Mouse (Mus musculus) adrenal gland, adult 2 months (tissue): ENCODE results near the gene Gm266. TPM values are rescaled to one million over a fixed set of nuclear protein-coding genes. Genes with fewer than 3 reads are reported as not detected.

Experiments used
- DNase-seq: peaks from one replicate; pipeline ENCODE4 v3.0.0; 2021
- polyA plus RNA-seq: library from polyadenylated mRNA; depleted of rRNA; stranded (reverse); fragments of >200 nt; gene quantifications from 2 replicates; pipeline ENCODE4 v1.2.3, GENCODE M21; 2012
- total RNA-seq, 2 experiments: library from RNA; stranded (reverse); gene quantifications; 2 replicates each; pipeline ENCODE4 v1.2.3; 2021

Gene Gm266
- total and polyA plus RNA-seq, 3 experiments: 0.10 to 0.23 TPM; not detected in 1

GRCm38 (mm10) chr12:111454543-111455280, 30.9 kb downstream of the Gm266 start:
- no peak for DNase-seq

DNA sequence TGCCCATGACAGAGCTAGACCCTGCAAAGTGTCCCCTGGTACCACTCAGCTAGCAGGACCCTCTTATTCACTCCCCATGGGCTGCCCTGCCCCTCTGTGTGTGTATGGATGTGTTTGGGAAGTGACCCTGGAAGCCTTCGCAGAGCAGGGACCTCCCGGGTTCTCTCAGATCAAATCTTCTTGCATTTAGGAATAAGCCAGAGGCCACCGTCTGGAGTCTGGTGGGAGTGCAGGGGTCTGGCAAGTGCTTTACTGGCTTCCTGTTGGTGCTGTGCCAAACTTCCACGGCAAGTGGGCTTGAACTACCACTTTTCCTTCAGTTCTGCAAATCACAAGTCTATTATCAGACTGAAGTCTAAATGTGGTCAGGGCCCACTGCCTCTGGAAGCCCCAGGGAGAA, 31.6 kb downstream of the Gm266 start:
- no peak for DNase-seq

DNA sequence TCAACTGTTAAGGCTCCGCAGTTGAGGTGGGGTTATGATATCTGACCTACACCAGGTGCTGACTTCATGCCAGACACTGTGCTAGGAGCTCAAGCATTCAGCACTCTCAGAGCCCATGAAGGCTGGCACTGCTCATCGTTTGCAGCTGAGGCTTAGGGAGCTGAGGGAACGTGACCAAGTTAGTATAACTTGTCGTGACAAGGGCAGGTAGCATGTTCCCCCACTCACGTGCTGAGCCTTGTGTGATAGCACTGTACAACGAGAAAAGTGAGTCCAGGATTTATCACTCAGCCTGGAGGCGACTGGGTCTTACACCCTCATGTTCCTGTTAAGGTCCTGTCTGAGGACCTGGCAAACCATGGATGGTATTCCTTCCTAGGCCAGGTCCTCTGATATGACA, 34.1 kb downstream of the Gm266 start:
- no peak for DNase-seq

DNA sequence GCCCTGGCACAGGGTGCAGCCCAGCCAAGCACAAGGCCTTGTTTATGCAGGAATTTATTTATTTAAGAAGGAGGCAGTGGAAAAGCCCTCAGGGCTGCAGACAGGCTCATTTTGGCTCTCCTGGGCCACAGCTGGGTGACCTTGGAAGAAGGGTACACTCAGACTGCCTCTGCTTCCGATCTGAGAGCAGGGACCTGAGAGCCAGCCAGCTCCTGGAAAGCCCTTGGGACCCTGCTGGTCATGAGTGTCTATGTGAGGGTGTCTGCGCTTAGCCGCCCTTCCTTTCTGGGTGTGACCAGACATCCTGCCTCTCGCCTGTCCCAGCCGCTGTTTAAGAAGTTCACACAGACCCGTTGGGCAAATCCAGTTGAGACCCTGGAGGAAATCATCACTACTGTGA, 35.3 kb downstream of the Gm266 start:
- peak; percentile 77 for DNase-seq

- DNase-seq: peak; percentile 77
Observed at GRCm38 (mm10) chr12:111448931-111449705, 36.5 kb downstream of the Gm266 start.

GRCm38 (mm10) chr12:111447898-111448760, 37.5 kb downstream of the Gm266 start:
- DNase-seq: no peak

- no peak for DNase-seq
Observed at GRCm38 (mm10) chr12:111447350-111447749, 38.3 kb downstream of the Gm266 start.

DNA sequence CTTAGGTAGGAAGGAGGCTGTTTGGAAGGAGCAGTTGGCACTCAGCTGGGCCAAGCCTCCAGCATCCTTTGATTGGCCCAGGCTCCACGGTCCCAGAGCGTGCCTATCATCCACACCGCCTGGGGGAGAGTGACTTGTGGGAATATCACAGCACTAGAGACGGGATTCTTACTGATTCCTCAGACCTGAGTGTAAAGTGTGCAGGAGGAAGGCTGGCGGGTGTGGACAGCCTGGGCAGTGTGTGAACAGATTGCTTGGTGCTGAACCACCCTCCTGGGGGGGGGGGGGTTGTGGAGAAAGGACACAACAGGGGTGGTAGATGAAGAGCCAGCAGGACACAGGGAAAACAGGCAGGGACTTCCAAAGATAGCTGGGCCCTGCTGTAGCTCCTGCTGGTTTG, 38.9 kb downstream of the Gm266 start:
- DNase-seq: no peak

DNA sequence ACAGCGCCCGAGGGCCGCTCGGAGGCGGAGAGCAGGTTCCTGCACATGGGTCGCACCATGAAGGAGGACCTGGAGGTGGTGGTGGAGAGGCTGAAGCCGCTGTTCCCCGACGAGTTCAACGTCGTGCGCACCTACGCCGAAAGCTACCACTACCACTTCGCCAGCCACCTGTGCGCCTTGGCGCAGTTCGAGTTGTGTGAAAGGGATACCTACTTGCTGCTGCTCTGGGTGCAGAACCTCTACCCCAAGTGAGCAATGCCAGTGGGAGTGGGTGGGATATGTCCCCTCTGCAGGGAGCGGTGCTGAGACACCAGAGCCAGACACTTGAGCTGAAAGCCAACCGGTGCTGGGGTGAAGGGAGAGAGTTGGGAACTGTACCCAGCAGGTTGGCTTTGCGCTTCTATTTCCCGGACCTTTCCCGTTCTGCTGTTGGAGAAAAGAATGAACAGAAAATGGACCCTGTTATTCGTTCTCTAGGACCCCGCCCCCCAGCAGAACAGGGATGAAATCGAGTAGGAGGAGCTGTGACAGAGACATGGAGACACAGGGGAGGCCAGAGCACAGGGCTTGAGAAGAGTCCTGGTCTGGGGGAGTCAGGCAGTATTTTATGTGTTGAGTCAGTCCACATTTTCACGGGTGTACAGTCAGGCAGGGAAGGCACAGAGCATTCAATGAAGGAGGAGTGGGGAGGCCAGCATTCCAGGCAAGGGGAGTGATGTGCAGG, 39.6 kb downstream of the Gm266 start:
- no peak for DNase-seq

DNA sequence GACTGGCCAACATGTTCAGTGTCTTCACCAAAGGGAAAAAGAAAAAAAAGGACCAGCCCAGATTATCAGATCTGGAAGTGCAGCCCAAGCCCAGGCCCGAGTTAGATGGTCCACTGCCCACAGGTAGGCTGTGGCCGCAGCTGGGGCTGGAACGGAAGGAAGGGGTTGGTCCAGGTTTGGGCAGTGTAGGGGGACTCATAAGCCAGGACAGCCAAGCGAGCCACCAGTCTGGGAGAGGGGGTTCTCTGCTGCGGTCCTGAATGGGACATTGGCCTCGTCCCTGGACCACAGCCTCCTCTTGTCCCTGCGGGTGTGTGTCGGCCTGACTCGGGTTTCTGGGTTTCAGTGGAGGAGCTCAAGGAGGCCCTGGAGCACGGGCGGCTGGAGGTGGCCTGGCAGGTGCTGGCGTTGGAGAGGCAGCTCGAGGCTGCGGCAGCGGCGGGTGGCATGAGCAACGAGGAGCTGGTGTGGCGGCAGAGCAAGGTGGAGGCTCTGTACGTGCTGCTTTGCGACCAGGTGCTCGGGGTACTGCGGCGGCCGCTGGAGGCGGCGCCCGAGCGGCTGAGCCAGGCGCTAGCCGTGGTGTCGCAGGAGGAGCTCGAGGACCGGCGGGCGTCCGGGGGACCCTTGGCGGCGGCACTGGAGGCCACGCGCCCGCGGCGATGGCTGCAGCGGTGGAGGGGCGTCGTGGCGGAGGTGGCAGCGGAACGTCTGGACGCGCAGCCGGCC, 40.3 kb downstream of the Gm266 start:
- DNase-seq: no peak

DNA sequence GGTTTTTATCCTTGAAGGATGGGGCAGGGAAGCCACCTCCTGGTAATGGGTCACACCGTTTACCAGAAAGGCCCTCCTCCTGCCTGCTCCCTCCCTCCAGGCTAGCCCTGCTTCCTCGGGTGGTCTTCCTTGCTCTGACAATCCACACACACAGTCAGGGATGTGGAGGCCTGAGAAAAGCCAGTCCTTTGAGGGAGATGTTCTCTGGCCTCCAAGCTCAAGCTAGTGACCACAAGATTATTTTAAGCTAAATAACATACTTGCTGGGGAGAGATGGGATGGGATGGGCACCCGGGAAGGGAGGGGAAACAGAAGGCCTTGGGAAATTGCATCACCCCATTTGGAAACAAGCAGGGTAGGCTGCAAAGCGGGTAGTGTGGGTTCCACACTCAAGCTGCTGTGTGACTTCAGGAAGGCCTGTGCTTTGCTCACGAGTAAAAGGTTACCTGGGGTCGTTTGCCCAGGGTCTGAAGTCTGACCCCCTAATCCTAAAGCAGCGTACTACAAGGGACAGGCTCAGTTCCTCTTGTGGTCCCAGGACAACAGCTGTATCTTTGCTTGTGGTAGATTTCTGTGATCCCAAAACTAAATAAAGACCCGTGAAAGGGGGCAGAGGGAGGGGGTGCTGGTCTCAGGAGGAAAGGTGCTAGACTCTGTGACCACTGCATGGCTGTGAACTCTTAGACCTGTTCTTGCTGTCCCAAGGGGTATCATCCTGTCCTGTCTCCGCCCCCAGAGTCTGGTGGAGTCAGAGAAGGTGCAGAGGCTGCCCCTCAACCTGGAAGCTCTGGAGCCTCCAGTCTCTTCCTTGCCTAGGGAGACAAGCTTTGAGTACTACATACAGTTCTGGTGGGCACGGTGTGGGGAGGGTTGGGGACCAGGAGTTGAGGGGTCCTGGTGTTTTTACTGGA, 41.4 kb downstream of the Gm266 start:
- DNase-seq: no peak

- no peak for DNase-seq
Observed at GRCm38 (mm10) chr12:111443011-111443870, 42.4 kb downstream of the Gm266 start.

DNA sequence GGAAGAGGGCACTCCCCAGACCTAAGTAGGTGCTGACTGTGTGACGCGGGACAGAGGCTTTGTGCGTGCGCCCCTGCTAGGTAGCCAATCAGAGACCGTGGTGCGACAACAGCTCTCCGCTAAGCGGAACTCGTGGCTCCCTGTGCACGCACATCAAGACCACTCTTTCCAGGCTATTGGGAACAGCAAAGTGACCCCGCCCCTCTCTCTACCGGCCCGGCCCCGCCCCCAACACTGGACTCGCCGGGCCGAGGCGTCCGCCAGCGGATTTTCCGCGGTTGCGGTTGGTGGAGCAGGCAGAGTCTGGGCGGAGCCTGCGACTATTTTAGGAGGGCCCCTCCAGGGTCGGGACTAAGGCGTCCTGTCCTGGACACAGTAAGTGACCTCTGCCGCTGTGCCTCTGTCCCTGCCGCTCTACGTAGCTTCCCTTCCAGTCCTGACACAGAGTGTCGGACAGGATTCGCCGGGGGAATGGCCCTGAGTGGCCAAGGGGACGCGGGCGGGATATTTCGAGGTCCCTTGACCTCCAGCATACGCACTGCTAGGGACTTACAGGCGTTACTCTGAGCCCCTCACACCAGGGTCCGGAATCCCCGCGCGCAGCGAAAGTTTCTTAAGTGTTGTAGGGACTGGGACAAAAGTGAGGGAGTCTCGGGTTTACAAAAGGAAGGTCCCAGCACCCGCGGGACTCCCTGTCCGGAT, 43.2 kb downstream of the Gm266 start, which contains the start of gene Tnfaip2:
Gene Tnfaip2 (plus strand): TSS at position 161 of the 702 bp plus-strand sequence.
- DNase-seq: peak; percentile 91

- DNase-seq: no peak
Observed at GRCm38 (mm10) chr12:111441523-111441922, 44.1 kb downstream of the Gm266 start.

DNA sequence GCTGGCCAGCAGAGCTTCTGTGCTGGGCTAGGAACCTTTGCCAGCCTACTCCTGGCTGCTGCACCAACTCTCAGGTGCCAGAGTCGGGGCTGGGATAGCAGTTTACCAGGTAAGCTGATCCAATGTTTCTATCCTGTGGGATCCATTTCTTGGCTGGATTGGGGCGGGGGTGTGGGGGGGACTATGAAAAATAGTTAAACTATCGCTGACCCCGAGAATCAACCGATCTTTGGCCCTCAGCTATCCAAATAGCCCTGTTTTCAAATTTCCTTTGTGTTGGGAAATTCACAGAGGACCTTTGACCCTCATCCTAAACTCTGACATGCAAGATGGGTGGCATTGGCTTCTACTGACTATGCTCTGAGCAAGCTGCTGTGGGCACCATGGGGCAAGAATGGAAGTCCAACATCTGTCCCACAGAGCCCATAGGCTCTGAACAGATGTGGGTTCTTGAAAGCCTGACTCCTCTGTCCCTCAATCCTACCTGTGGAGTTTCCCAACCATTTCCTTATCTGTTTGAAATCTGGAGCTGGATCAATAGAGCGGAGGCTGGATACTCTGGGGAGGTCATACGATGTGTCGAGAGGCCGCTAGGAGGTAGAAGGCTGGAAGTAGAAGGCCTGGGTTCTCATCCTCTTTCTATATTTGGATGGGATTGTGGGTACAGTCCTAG, 44.8 kb downstream of the Gm266 start:
- DNase-seq: no peak

GRCm38 (mm10) chr12:111438850-111439249, 46.8 kb downstream of the Gm266 start:
- DNase-seq: no peak

- DNase-seq: peak; percentile 85
Observed at GRCm38 (mm10) chr12:111437222-111437900, 48.3 kb downstream of the Gm266 start.
